Mouse (Mus musculus) kidney, adult 2 months (tissue): ENCODE data around the gene Plaa. TPM values are rescaled to one million over a fixed set of nuclear protein-coding genes. Genes with fewer than 3 reads are reported as not detected.
"Not testable (repeated sequence)": the region's sequence is repeated elsewhere in the genome, so short reads cannot be mapped to it uniquely, and the experiment has no call there.

Source experiments
- DNase-seq: peaks from one replicate; pipeline ENCODE4 v3.0.0; 2021
- H3K27ac ChIP-seq: fragments of 200-500 bp; 2 replicates; pipeline ENCODE4 v1.5.1; 2012; ENCODE audit warnings: low read depth, low read length, control low read depth, inconsistent platforms; ENCODE audit not compliant: insufficient read depth
- H3K27me3 ChIP-seq: fragments of 200-500 bp; replicated peaks from 2 replicates; pipeline ENCODE4 v1.6.1; 2012; ENCODE audit warnings: mild to moderate bottlenecking, moderate library complexity, low read length, inconsistent platforms; ENCODE audit not compliant: control insufficient read depth, insufficient read depth
- H3K36me3 ChIP-seq: fragments of 200-500 bp; 2 replicates; pipeline ENCODE4 v1.6.1; 2012; ENCODE audit warnings: mild to moderate bottlenecking, moderate library complexity, low read length, inconsistent platforms; ENCODE audit not compliant: control insufficient read depth, insufficient read depth
- H3K4me1 ChIP-seq: fragments of 200-500 bp; 2 replicates; pipeline ENCODE4 v1.6.1; 2011; ENCODE audit warnings: low read length; ENCODE audit not compliant: control insufficient read depth, insufficient read depth
- H3K4me3 ChIP-seq: fragments of 200-500 bp; 2 replicates; pipeline ENCODE4 v1.5.1; 2011; ENCODE audit warnings: mild to moderate bottlenecking, low read depth, low read length, control low read depth; ENCODE audit not compliant: insufficient read depth
- CTCF ChIP-seq: fragments of 200-500 bp; conservative IDR thresholded peaks from 2 replicates; pipeline ENCODE4 v1.5.1; 2011; ENCODE audit warnings: low read depth, mild to moderate bottlenecking, control low read depth, low read length, moderate library complexity, mixed read lengths; ENCODE audit not compliant: insufficient read depth, insufficient read length
- POLR2A ChIP-seq: fragments of 200-500 bp; IDR thresholded peaks from one replicate; pipeline ENCODE4 v1.6.1; 2011; ENCODE audit warnings: low read depth, low read length, control low read depth
- WGBS: fragments of 180-500 bp; shearing (Covaris S2); methylation state at CpG from one replicate; pipeline ENCODE4 v1.1.7; 2018; 5-methylcytosine and 5-hydroxymethylcytosine counted together
- polyA plus RNA-seq: library from polyadenylated mRNA; depleted of rRNA; stranded (reverse); fragments of >200 nt; gene quantifications from 2 replicates; pipeline ENCODE4 v1.2.3, GENCODE M21; 2012; rRNA removed

Gene Plaa
- 26.5 and 41.9 TPM in 2 replicates for polyA plus RNA-seq

- H3K27me3 ChIP-seq = no peaks in the 10 kb centered on the region
- TF ChIP-seq CTCF = no peak
- TF ChIP-seq POLR2A = peak; percentile 46
- DNase-seq = peak; percentile 96
- peaks cover 4% of the 10 kb centered on the region; the same call in 1 of the 2 replicates for H3K4me1 ChIP-seq
- H3K4me3 ChIP-seq = peak within 1 kb of the TSS; percentile 96
- no peaks in the 10 kb centered on the region for H3K36me3 ChIP-seq
- H3K27ac ChIP-seq = peak within 1 kb of the TSS; percentile 96
- under 1% methylated on average over 61 of the region's 61 CpGs for WGBS
Observed at GRCm38 (mm10) chr4:94603031-94603629, at the start of gene Plaa. Plaa (minus strand) TSS chr4:94603244.

- WGBS = 85% methylated on average over 5 of the region's 5 CpGs
- peak; percentile 22 for DNase-seq
- H3K27me3 ChIP-seq, H3K4me3 ChIP-seq, H3K4me1 ChIP-seq, H3K36me3 ChIP-seq: not testable (repeated sequence)
- H3K27ac ChIP-seq = peak overlapping the region; percentile 56
Observed at GRCm38 (mm10) chr4:94650426-94651175, 47.6 kb upstream of the Plaa start.

GRCm38 (mm10) chr4:94649920-94650319 lies 46.9 kb upstream of the Plaa start, which contains the start of gene Lrrc19:
Lrrc19 (minus strand) TSS chr4:94650144.
- H3K4me1 ChIP-seq = no peaks in the 10 kb centered on the region; the same call in 1 of the 2 replicates
- DNase-seq = peak; percentile 73
- peak within 1 kb of the TSS; percentile 78 for H3K27ac ChIP-seq
- TF ChIP-seq CTCF = no peak
- no peak for TF ChIP-seq POLR2A
- H3K27me3 ChIP-seq = no peaks in the 10 kb centered on the region
- H3K36me3 ChIP-seq = no peaks in the 10 kb centered on the region
- peak within 1 kb of the TSS; percentile 53 for H3K4me3 ChIP-seq
- WGBS = 60% methylated on average over 3 of the region's 3 CpGs

GRCm38 (mm10) chr4:94643141-94643540 lies 40.1 kb upstream of the Plaa start:
- Histone ChIP-seq H3K4me1 (no peaks in the 10 kb centered on the region), H3K27me3 (no peaks in the 10 kb centered on the region), H3K36me3 (peaks cover 1% of the 10 kb centered on the region; the same call in 1 of the 2 replicates), H3K27ac (no peak overlapping the region), H3K4me3 (no peak overlapping the region)
- no peak for TF ChIP-seq POLR2A
- no peak for TF ChIP-seq CTCF
- 91% methylated on average over 2 of the region's 2 CpGs for WGBS
- no peak for DNase-seq

- Histone ChIP-seq H3K27ac (no peak overlapping the region), H3K4me3 (no peak overlapping the region), H3K27me3 (no peaks in the 10 kb centered on the region), H3K36me3 (peaks cover 2% of the 10 kb centered on the region), H3K4me1 (no peaks in the 10 kb centered on the region)
- TF ChIP-seq POLR2A (no peak), CTCF (no peak)
- WGBS = 77% methylated on average over 2 of the region's 2 CpGs
- DNase-seq = no peak
Observed at GRCm38 (mm10) chr4:94620077-94620476, 17.0 kb upstream of the Plaa start.

GRCm38 (mm10) chr4:94614627-94615006 lies 11.6 kb upstream of the Plaa start:
- TF ChIP-seq POLR2A (no peak), CTCF (no peak)
- H3K36me3 ChIP-seq = no peaks in the 10 kb centered on the region
- no peaks in the 10 kb centered on the region for H3K27me3 ChIP-seq
- peak overlapping the region; percentile 49; the same call in 1 of the 2 replicates for H3K27ac ChIP-seq
- no peak for DNase-seq
- WGBS = under 1% methylated on average over 18 of the region's 18 CpGs
- peak overlapping the region; percentile 93 for H3K4me3 ChIP-seq
- H3K4me1 ChIP-seq = no peaks in the 10 kb centered on the region; the same call in 1 of the 2 replicates

- H3K27ac ChIP-seq = peak within 1 kb of the TSS; percentile 56; the same call in 1 of the 2 replicates
- WGBS = 2% methylated on average over 29 of the region's 29 CpGs
- no peaks in the 10 kb centered on the region; the same call in 1 of the 2 replicates for H3K4me1 ChIP-seq
Observed at GRCm38 (mm10) chr4:94613972-94614626, 11.1 kb upstream of the Plaa start, which contains the start of gene Ift74. Ift74 (plus strand) TSS chr4:94614491.

More at GRCm38 (mm10) chr4:94613972-94614626, 11.1 kb upstream of the Plaa start, which contains the start of gene Ift74:
- H3K27me3 ChIP-seq = no peaks in the 10 kb centered on the region
- peak; percentile 97 for DNase-seq
- peak within 1 kb of the TSS; percentile 93 for H3K4me3 ChIP-seq
- H3K36me3 ChIP-seq = no peaks in the 10 kb centered on the region
- TF ChIP-seq CTCF (no peak), POLR2A (peak; percentile 27)
